Mouse (Mus musculus): ENCODE data around the gene Gm9508. TPM values are rescaled to one million over a fixed set of nuclear protein-coding genes. Genes with fewer than 3 reads are reported as not detected.
"Not testable (repeated sequence)": the region's sequence is repeated elsewhere in the genome, so short reads cannot be mapped to it uniquely, and the experiment has no call there.

Gm9508 gene
- polyA plus RNA-seq (2015; fragmentation: Nextera tagmentation; extraction: Ambion mirVana) = not detected in 2 replicates

DNA sequence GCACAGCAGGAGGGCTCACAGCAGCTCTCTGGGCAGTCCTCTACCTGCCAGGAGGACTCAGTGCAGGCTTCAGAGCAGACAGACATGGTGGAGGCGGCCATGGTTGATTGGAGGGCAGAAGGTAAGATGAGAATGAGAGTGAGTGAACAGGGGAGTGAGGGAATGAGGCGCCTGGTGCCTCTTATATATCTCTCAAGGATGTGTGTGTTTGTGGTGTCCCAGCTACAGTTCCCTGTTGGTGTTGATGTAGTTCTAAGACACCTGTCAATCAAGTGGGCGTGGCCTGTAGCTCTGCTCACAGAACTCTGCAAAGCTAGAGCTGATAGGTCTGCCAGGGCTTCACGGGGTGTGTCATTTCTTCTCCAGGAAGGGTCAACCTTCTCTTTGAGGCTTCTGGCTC, at the start of gene Gm9508:
Gm9508 (minus strand) TSS at position 101 of the 400 bp plus-strand sequence.
- Histone ChIP-seq H3K36me3 (no peaks in the 10 kb centered on the region), H3K9ac (no peak within 1 kb of the TSS), H3K4me3 (replicated peaks) (no peak within 1 kb of the TSS), H3K4me1 (replicated peaks) (no peaks in the 10 kb centered on the region), H3K4me2 (replicated peaks) (no peak within 1 kb of the TSS), H3K27ac (no peak within 1 kb of the TSS), H3K9me3 (no peaks in the 10 kb centered on the region), H3K27me3 (replicated peaks) (no peaks in the 10 kb centered on the region)
- 41% methylated on average over 4 of the region's 4 CpGs for WGBS
- no peak for ATAC-seq

DNA sequence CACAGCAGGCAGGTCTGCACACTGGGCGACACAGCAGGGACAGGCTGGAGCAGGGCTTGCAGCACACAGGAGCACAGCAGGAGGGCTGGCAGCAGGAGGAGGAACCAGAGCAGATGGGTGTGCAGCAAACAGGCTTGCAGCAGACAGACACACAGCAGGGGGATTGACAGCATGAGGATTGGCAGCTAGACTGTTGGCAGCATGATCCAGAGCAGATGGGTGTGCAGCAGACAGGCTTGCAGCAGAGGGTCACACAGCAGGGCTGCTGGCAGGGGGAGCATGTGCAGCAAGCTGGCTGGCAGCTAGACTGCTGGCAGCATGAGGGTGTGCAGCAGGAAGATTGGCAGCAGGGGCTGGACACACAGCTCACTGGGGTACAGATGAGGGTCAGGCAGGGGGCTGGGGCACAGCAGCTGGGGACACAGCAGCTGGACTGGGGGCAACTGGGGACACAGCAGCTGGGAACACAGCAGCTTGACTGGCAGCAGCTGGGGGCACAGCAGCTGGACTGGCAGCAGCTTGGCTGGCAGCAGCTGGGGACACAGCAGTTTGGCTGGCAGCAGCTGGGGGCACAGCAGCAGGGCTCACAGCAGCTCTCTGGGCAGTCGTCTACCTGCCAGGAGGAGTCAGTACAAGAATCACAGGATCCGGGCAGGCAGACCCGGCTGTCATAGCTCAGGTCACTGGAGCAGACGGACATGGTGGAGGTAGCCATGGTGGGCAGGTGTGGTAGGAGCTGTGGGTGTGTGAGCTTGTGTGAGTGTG, 45.1 kb upstream of the Gm9508 start, which contains the start of gene Gm18596:
Gm18596 (minus strand) TSS at position 715 of the 765 bp plus-strand sequence.
- not testable (repeated sequence) for H3K27me3 ChIP-seq (replicated peaks); H3K9ac ChIP-seq; H3K27ac ChIP-seq; H3K4me1 ChIP-seq (replicated peaks); H3K4me2 ChIP-seq (replicated peaks); ATAC-seq; H3K36me3 ChIP-seq; H3K4me3 ChIP-seq (replicated peaks); H3K9me3 ChIP-seq
- WGBS = 61% methylated on average over 5 of the region's 5 CpGs

DNA sequence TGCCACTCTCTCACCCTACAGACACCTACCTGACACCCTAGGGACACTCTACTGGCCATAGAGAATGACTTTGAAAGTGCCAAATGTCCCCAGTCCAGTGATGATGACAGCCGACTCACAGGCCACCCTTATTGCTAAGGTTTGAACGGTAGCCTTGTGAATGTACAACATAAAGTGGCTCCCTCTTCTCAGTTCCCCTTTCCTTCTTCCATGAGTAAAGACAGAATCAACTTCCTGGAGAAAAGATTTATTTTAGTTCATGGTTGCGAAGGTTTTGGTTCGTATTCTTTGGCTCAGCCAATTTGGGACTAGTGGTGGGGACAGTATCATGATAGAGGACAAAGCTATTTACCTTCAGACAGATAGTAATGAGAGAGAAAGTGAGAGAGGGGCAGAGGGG, 41.9 kb upstream of the Gm9508 start:
- WGBS = 81% methylated on average over 4 of the region's 4 CpGs
- Histone ChIP-seq H3K9me3 (peaks cover 6% of the 10 kb centered on the region; the same call in 1 of the 2 replicates), H3K4me1 (replicated peaks) (no peaks in the 10 kb centered on the region), H3K9ac (no peak overlapping the region), H3K4me3 (replicated peaks) (no peak overlapping the region), H3K27me3 (replicated peaks) (no peaks in the 10 kb centered on the region), H3K27ac (no peak overlapping the region), H3K36me3 (no peaks in the 10 kb centered on the region), H3K4me2 (replicated peaks) (no peak overlapping the region)
- ATAC-seq = no peak

DNA sequence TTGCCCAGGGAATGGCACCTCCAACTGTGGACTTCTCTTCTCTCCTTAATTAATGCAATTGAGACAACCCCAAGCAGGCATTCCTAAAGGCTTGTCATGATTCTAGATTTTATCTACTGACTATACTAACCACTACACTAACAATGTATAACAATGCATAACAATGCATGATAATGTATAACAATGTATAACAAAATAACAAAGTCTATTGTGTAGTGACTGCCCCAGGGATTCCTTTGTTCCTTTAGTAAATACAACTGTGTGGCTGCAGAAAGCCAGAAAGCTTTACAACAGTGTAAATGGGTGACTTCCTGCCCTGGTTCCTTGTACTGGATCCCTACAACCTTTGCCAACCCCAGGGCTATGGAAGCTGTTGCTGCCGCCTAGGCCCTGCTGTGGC, 38.9 kb upstream of the Gm9508 start:
- 83% methylated on average over 1 of the region's 1 CpGs for WGBS
- ATAC-seq = no peak
- H3K27ac ChIP-seq = no peak overlapping the region

DNA sequence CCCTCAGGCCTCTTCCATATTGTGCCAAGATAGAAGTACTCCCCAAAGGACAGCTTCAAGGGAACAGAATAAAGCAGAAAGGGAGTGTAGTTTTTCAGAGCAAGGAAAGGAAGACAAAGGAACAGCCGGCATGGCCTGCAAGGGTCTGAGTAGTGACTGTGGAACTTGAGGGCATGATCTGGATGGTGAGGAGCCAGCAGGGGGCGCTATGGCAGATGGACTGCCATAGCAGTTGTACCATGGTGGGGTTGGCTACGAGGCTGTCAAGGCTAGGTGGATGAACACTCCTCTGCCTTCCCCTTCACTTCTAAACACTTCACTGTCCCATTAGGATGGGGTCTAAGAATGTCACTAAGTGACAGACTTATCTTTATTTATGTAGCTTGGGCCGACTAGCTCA, 32.2 kb upstream of the Gm9508 start:
- Histone ChIP-seq H3K4me3 (replicated peaks) (no peak overlapping the region), H3K4me1 (replicated peaks) (no peaks in the 10 kb centered on the region), H3K27me3 (replicated peaks) (no peaks in the 10 kb centered on the region), H3K9me3 (no peaks in the 10 kb centered on the region), H3K27ac (no peak overlapping the region), H3K9ac (no peak overlapping the region), H3K36me3 (no peaks in the 10 kb centered on the region), H3K4me2 (replicated peaks) (no peak overlapping the region)
- 54% methylated on average over 4 of the region's 4 CpGs for WGBS
- ATAC-seq = no peak

More for the DNA sequence above, 38.9 kb upstream of the Gm9508 start:
- H3K4me1 ChIP-seq (replicated peaks) = no peaks in the 10 kb centered on the region
- H3K4me3 ChIP-seq (replicated peaks) = no peak overlapping the region
- no peak overlapping the region for H3K4me2 ChIP-seq (replicated peaks)
- H3K9me3 ChIP-seq = peaks cover 6% of the 10 kb centered on the region; the same call in 1 of the 2 replicates
- no peak overlapping the region for H3K9ac ChIP-seq
- H3K27me3 ChIP-seq (replicated peaks) = no peaks in the 10 kb centered on the region
- no peaks in the 10 kb centered on the region for H3K36me3 ChIP-seq

DNA sequence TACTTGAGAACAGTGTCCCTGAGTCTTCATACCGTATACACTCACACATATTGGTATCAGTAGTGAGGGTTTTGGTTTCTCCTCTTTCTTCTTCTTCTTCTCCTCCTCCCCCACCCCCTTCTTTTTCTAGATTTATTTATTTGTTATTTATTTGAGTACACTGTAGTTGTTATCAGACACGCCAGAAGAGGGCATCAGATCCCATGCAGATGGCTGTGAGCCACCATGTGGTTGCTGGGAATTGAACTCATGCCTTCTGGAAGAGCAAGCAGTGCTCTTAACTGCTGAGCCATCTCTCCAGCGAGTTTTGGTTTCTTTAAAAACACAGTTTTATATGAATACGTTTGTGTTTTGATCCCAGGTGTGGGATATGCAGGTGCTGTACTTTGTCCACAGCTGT, 31.2 kb upstream of the Gm9508 start:
- no peak overlapping the region for H3K4me3 ChIP-seq (replicated peaks)
- 52% methylated on average over 4 of the region's 4 CpGs for WGBS
- ATAC-seq = no peak
- no peaks in the 10 kb centered on the region for H3K27me3 ChIP-seq (replicated peaks)
- H3K4me1 ChIP-seq (replicated peaks) = no peaks in the 10 kb centered on the region
- H3K9ac ChIP-seq = no peak overlapping the region
- H3K36me3 ChIP-seq = no peaks in the 10 kb centered on the region
- H3K4me2 ChIP-seq (replicated peaks) = no peak overlapping the region
- no peaks in the 10 kb centered on the region for H3K9me3 ChIP-seq
- H3K27ac ChIP-seq = no peak overlapping the region

DNA sequence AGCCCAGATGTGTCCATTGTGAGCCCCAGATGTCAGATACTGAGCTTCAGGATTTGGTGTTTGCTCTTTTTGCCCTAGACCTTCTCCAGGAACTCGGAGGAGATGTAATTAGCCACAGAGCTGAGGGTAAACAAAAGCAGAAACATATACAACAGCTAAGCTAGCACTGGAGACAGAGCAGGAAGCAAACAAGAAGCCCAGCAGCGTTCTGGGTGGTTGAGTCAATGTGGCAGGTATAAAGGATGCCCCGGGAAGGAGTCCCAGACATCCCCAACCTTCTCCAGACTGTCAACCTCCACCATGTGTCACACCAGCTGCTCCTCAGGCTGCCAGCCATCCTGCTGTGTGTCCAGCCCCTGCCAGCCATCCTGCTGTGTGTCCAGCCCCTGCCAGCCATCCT, 29.2 kb upstream of the Gm9508 start, which contains the start of gene Gm10100:
Gm10100 (plus strand) TSS at position 301 of the 400 bp plus-strand sequence.
- Histone ChIP-seq H3K27ac (no peak within 1 kb of the TSS), H3K9me3 (no peaks in the 10 kb centered on the region), H3K36me3 (no peaks in the 10 kb centered on the region), H3K27me3 (replicated peaks) (no peaks in the 10 kb centered on the region), H3K9ac (no peak within 1 kb of the TSS), H3K4me3 (replicated peaks) (no peak within 1 kb of the TSS), H3K4me1 (replicated peaks) (no peaks in the 10 kb centered on the region), H3K4me2 (replicated peaks) (no peak within 1 kb of the TSS)
- WGBS = 27% methylated on average over 3 of the region's 3 CpGs
- ATAC-seq = no peak

DNA sequence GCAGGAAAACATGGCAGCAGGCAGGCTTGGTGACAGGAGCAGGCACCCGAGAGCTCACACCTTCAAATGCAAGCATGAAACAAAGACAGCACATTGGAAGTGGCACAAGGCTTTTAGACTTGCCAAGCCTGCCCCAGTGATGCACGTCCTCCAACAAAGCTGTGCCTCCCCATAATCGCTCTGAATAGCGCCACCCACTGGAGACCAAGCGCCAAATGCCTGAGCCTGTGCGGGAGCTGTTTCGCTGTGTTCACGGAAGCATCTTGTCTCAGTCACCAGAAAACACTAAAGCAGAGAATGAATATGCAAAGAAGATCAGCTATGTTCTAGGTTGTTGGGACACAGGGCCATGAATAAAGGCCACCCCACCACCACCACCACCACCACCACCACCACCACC, 27.8 kb upstream of the Gm9508 start:
- H3K4me1 ChIP-seq (replicated peaks) = no peaks in the 10 kb centered on the region
- WGBS = 71% methylated on average over 8 of the region's 8 CpGs
- no peak for ATAC-seq

DNA sequence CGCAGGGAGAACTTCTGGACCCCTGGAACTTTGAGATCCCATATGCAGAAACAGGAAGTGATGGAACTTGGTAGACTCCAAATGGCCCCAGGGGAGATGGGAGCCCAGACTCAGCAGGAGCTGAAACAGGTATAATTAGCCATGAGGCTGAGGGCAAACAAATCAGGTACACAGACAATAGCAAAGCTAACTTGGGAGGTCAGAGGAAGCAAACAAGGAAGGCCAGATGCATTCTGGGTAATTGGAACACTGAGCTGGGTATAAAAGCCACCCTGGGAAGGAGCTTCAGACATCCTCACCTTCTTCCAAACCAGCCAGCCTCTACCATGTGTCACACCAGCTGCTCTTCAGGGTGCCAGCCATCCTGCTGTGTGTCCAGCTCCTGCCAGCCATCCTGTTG, 23.3 kb upstream of the Gm9508 start, which contains the start of gene Krtap12-1:
Krtap12-1 (plus strand) TSS at position 301 of the 400 bp plus-strand sequence.
- H3K27ac ChIP-seq; H3K4me3 ChIP-seq (replicated peaks); H3K27me3 ChIP-seq (replicated peaks); ATAC-seq; H3K9me3 ChIP-seq; H3K9ac ChIP-seq; H3K4me2 ChIP-seq (replicated peaks); H3K4me1 ChIP-seq (replicated peaks); H3K36me3 ChIP-seq: not testable (repeated sequence)
- 88% methylated on average over 1 of the region's 1 CpGs for WGBS

More for the DNA sequence above, 27.8 kb upstream of the Gm9508 start:
- H3K4me3 ChIP-seq (replicated peaks) = no peak overlapping the region
- no peaks in the 10 kb centered on the region for H3K27me3 ChIP-seq (replicated peaks)
- H3K4me2 ChIP-seq (replicated peaks) = no peak overlapping the region
- no peaks in the 10 kb centered on the region for H3K9me3 ChIP-seq
- no peaks in the 10 kb centered on the region for H3K36me3 ChIP-seq
- H3K9ac ChIP-seq = no peak overlapping the region
- H3K27ac ChIP-seq = no peak overlapping the region

DNA sequence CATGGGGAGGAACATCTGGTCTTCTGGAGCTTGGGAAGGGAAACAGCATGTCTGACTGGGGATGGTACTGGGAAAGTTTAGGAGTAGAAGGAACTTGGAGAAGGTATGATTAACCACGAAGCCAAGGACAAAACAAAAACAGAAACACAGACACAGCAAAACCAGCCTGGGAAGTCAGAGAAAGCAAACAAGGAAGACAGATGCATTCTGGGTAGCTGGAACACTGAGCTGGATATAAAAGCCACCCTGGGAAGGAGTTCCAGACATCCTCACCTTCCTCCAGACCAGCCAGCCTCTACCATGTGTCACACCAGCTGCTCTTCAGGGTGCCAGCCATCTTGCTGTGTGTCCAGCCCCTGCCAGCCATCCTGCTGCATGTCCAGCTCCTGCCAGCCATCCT, 18.5 kb upstream of the Gm9508 start, which contains the start of gene Gm10142:
Gm10142 (plus strand) TSS at position 301 of the 400 bp plus-strand sequence.
- no peaks in the 10 kb centered on the region for H3K9me3 ChIP-seq
- no peak within 1 kb of the TSS for H3K4me3 ChIP-seq (replicated peaks)
- ATAC-seq = no peak
- no peak within 1 kb of the TSS for H3K9ac ChIP-seq
- 81% methylated on average over 1 of the region's 1 CpGs for WGBS
- H3K4me2 ChIP-seq (replicated peaks) = no peak within 1 kb of the TSS
- H3K27me3 ChIP-seq (replicated peaks) = no peaks in the 10 kb centered on the region
- no peak within 1 kb of the TSS for H3K27ac ChIP-seq
- no peaks in the 10 kb centered on the region for H3K36me3 ChIP-seq
- H3K4me1 ChIP-seq (replicated peaks) = no peaks in the 10 kb centered on the region

DNA sequence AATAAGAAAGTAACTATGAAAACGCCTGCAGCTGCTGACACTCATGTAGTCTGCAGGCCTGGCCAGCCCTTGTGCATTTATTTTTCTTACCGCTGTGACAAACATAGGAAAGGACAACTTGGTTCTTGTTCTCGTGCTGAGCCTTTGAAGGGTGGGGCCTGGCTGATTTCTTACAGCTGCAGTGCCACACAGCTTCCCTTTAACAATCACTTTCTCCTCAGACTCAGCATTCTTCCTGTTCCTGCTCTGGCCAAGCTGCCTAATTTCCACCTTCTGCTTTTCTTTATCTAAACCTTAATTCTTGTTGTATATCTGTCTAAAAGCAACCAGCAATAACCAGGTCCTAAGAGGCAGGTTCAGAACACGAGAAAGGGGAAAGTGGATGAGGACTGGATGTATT, 16.7 kb upstream of the Gm9508 start:
- ATAC-seq = no peak
- H3K4me1 ChIP-seq (replicated peaks) = no peaks in the 10 kb centered on the region
- H3K9me3 ChIP-seq = no peaks in the 10 kb centered on the region
- H3K27me3 ChIP-seq (replicated peaks) = no peaks in the 10 kb centered on the region
- no peak overlapping the region for H3K4me2 ChIP-seq (replicated peaks)
- no peak overlapping the region for H3K4me3 ChIP-seq (replicated peaks)
- no peak overlapping the region for H3K9ac ChIP-seq
- H3K27ac ChIP-seq = no peak overlapping the region
- 62% methylated on average over 4 of the region's 4 CpGs for WGBS
- no peaks in the 10 kb centered on the region for H3K36me3 ChIP-seq

DNA sequence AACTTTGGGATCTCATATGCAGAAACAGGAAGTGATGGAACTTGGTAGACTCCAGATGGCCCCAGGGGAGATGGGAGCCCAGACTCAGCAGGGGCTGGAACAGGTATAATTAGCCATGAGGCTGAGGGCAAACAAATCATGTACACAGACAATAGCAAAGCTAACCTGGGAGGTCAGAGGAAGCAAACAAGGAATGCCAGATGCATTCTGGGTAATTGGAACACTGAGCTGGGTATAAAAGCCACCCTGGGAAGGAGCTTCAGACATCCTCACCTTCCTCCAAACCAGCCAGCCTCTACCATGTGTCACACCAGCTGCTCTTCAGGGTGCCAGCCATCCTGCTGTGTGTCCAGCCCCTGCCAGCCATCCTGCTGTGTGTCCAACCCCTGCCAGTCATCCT, 14.1 kb upstream of the Gm9508 start, which contains the start of gene Gm10024:
Gm10024 (plus strand) TSS at position 301 of the 400 bp plus-strand sequence.
- ATAC-seq; H3K27ac ChIP-seq; H3K9me3 ChIP-seq; H3K9ac ChIP-seq; H3K4me2 ChIP-seq (replicated peaks); H3K4me3 ChIP-seq (replicated peaks); H3K36me3 ChIP-seq; H3K27me3 ChIP-seq (replicated peaks); H3K4me1 ChIP-seq (replicated peaks): not testable (repeated sequence)

DNA sequence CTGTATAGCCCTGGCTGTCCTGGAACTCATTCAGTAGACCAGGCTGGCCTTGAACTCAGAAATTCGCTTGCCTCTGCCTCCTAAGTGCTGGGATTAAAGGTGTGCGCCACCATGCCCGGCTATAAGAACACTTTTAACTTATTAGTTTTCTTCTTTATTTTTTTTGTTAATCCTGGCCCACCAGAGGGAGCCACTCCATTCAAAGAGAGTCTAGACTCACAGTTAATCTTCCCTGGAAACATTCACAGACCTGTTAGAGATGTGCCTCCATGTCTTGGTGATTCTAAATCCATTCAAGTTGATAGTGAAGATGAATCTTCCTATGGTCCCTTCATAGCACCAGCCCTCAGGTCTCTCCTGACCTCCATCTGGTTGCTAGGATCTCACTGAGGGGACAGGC, 12.8 kb upstream of the Gm9508 start:
- no peak for ATAC-seq
- H3K27me3 ChIP-seq (replicated peaks) = no peaks in the 10 kb centered on the region
- no peak overlapping the region for H3K4me3 ChIP-seq (replicated peaks)
- WGBS = 78% methylated on average over 3 of the region's 3 CpGs
- H3K4me1 ChIP-seq (replicated peaks) = no peaks in the 10 kb centered on the region
- no peak overlapping the region for H3K27ac ChIP-seq
- H3K9me3 ChIP-seq = no peaks in the 10 kb centered on the region
- H3K4me2 ChIP-seq (replicated peaks) = no peak overlapping the region
- H3K9ac ChIP-seq = no peak overlapping the region
- H3K36me3 ChIP-seq = no peaks in the 10 kb centered on the region
